Mouse (Mus musculus) heart, postnatal 36 days (tissue): ENCODE measurements around the gene Olfr224. TPM values are rescaled to one million over a fixed set of nuclear protein-coding genes. Genes with fewer than 3 reads are reported as not detected.
A peak's percentile ranks its signal among the peaks of the same experiment; 100 is the strongest.
"Not testable (repeated sequence)": the region's sequence is repeated elsewhere in the genome, so short reads cannot be mapped to it uniquely, and the experiment has no call there.

Source experiments
- DNase-seq, 2 experiments: peaks; one replicate each; pipeline ENCODE4 v3.0.0; 2021 to 2022
- intact Hi-C: fragments of 180-260 bp; cut with DNase I; formaldehyde crosslinking; loops from one replicate; pipeline ENCODE4 v1.15.1; 2025
- total RNA-seq, 2 experiments: library from RNA; stranded (reverse); gene quantifications; 2 replicates each; pipeline ENCODE4 v1.2.3; 2021

The Olfr224 gene
- total RNA-seq, 2 experiments from 2014 or later: 0.17 TPM; not detected in 1

DNA sequence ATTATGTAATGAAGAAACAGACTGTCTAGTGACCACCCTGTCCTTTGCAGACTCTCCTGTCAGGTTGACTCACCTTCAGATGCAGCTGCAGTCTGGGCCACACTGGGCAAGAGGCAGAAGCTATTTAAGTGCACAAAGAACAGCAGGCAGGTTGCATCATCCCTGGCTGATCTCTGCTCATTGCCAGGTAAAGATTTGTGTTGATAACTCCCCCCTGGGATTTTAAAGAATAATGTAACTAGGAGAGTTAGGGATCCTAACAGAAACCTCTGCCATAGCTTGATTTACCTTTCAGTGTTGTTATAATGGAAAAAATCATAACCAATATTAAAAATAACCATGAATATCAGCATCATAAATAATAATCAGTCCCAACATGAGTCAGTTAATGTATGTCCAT is 35.6 kb downstream of the Olfr224 start, which contains the start of gene Olfr330:
Gene Olfr330 (minus strand): TSS at position 101 of the 400 bp plus-strand sequence.
- intact Hi-C loops, DNase-seq: not testable (repeated sequence)

DNA sequence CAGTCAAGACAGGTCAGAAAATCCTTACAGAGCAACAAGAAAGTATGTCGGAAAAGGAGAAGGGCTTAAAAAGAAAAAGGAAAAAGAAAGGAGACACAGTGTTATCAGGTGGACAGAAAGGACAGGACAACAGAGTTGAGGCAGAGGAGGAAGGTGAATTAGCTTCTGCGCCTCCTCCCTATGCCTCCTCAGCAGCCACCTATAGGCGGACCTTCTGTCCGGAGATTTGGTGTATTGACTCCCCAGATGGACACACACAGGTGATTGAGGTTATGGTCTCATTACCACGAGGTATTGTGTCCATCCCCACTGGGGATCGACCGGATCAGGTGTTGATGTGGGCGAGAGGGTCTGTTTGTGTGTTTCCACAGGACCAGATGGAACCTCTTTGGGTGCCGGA is 50.6 kb downstream of the Olfr224 start:
- intact Hi-C loops: not testable (repeated sequence)
- DNase-seq: peak; percentile 12 to 23

DNA sequence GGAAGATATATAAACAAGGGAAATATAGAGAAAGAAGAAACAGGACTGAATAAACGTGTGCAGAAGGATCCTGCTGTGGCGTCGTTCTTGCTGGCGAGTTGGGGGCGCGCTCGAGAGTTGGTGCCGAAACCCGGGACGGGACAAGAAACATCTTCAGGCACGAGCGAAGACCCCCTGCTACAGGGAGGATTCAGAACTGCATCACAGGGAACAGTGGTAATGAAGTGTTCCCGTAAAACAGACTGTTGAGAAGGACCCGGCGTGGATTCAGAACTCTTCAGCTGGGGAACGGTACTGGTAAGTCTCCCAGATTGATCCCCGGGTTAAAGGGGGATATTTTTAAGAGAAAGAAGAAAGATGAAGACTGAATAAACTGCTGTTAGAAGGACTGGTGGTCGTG is 51.4 kb downstream of the Olfr224 start:
- peak; percentile 54 to 63 for DNase-seq
- intact Hi-C loops: not testable (repeated sequence)

Other genes starting within 250 kb of the Olfr224 start
- 10 to 100 TPM; 36.4 to 40.8 TPM for gene Zfp672, start 240.2 kb downstream of the Olfr224 start, total RNA-seq
- gene Sh3bp5l, start 239.8 kb downstream of the Olfr224 start, total RNA-seq: 10 to 100 TPM; 34.5 to 35.5 TPM
- not detected for gene Lypd8, start 191.5 kb downstream of the Olfr224 start, total RNA-seq
- not detected for gene 1810065E05Rik, start 149.4 kb downstream of the Olfr224 start, total RNA-seq
- gene Gm12253, start 138.0 kb downstream of the Olfr224 start, total RNA-seq: not detected
- gene Lypd9, start 117.6 kb downstream of the Olfr224 start, total RNA-seq: not detected
- gene Olfr30, start 108.3 kb downstream of the Olfr224 start, total RNA-seq: not detected
- gene Olfr332, start 78.0 kb downstream of the Olfr224 start, total RNA-seq: not detected
- gene Olfr331, start 68.0 kb downstream of the Olfr224 start, total RNA-seq: not detected
- gene Olfr330, start 35.7 kb downstream of the Olfr224 start, total RNA-seq: not detected
- gene Olfr329-ps, start 24.1 kb downstream of the Olfr224 start, total RNA-seq: not detected
- not detected for gene Olfr328, start 14.9 kb downstream of the Olfr224 start, total RNA-seq
- gene Olfr325, start 7.2 kb upstream of the Olfr224 start, total RNA-seq: not detected
- gene Olfr324, start 24.6 kb upstream of the Olfr224 start, total RNA-seq: not detected
- 10 to 100 TPM in 1 of 2 experiments, 1 to 10 TPM in 1; 7.7 to 15.5 TPM for gene 2210407C18Rik, start 45.5 kb upstream of the Olfr224 start, total RNA-seq
- gene Olfr323, start 59.9 kb upstream of the Olfr224 start, total RNA-seq: not detected
- not detected for gene Trim58, start 69.9 kb upstream of the Olfr224 start, total RNA-seq
- not detected for gene Olfr322, start 88.2 kb upstream of the Olfr224 start, total RNA-seq
- gene Olfr320, start 110.5 kb upstream of the Olfr224 start, total RNA-seq: not detected
- gene Olfr319, start 128.6 kb upstream of the Olfr224 start, total RNA-seq: not detected
- not detected for gene Olfr318, start 153.5 kb upstream of the Olfr224 start, total RNA-seq
- gene Olfr317, start 168.7 kb upstream of the Olfr224 start, total RNA-seq: not detected
- gene Olfr316, start 182.2 kb upstream of the Olfr224 start, total RNA-seq: not detected
- gene Olfr315, start 202.6 kb upstream of the Olfr224 start, total RNA-seq: not detected
- not detected for gene Olfr314, start 212.4 kb upstream of the Olfr224 start, total RNA-seq
- not detected for gene Fam183b, start 231.4 kb upstream of the Olfr224 start, total RNA-seq
- not detected for gene Olfr313, start 244.4 kb upstream of the Olfr224 start, total RNA-seq